Mouse (Mus musculus) forebrain, postnatal 0 days (tissue): ENCODE data around the gene Ccl2. TPM values are rescaled to one million over a fixed set of nuclear protein-coding genes. Genes with fewer than 3 reads are reported as not detected.

ENCODE experiments used
- ATAC-seq: fragments of 200-750 bp; cut with Nextera tagmentation; 2 replicates; pipeline ENCODE4 v1.8.0; 2017; ENCODE audit warnings: mild to moderate bottlenecking, moderate library complexity
- DNase-seq: peaks from one replicate; pipeline ENCODE4 v3.0.0-alpha.2; 2015
- H3K27ac ChIP-seq: fragments of 300-500 bp; sonication (generic); 2 replicates; pipeline ENCODE4 v1.5.1; 2014; ENCODE audit warnings: low read depth, mild to moderate bottlenecking, antibody characterized with exemption, low read length, moderate library complexity, mixed read lengths
- H3K27me3 ChIP-seq: fragments of 300-500 bp; sonication (generic); 2 replicates; pipeline ENCODE4 v1.6.1; 2014; ENCODE audit warnings: mild to moderate bottlenecking, low read length, mixed read lengths; ENCODE audit not compliant: insufficient read depth
- H3K36me3 ChIP-seq: fragments of 300-500 bp; sonication (generic); 2 replicates; pipeline ENCODE4 v1.6.1; 2014; ENCODE audit warnings: mild to moderate bottlenecking, moderate library complexity; ENCODE audit not compliant: insufficient read depth
- H3K4me1 ChIP-seq: fragments of 300-500 bp; sonication (generic); 2 replicates; pipeline ENCODE4 v1.6.1; 2014; ENCODE audit warnings: antibody characterized with exemption; ENCODE audit not compliant: insufficient read depth
- H3K4me2 ChIP-seq: fragments of 300-500 bp; sonication (generic); 2 replicates; pipeline ENCODE4 v1.6.1; 2014; ENCODE audit warnings: low read depth, mild to moderate bottlenecking, moderate library complexity
- H3K4me3 ChIP-seq: fragments of 300-500 bp; sonication (generic); 2 replicates; pipeline ENCODE4 v1.5.1; 2014; ENCODE audit warnings: low read depth, low read length, mixed read lengths
- H3K9ac ChIP-seq: fragments of 300-500 bp; sonication (generic); 2 replicates; pipeline ENCODE4 v1.6.1; 2014; ENCODE audit warnings: mild to moderate bottlenecking
- H3K9me3 ChIP-seq: fragments of 300-500 bp; sonication (generic); 2 replicates; pipeline ENCODE4 v1.6.1; 2016; ENCODE audit warnings: low read length
- CTCF ChIP-seq: sonication (generic); IDR thresholded peaks from 2 replicates; pipeline ENCODE4 v1.5.1; 2016; ENCODE audit warnings: antibody characterized with exemption, control low read depth, low read depth
- whole genome bisulfite sequencing: fragments of 180-500 bp; shearing (Covaris S2); extraction: QIAGEN DNeasy Blood & Tissue Kit; methylation state at CpG from one replicate; pipeline ENCODE4 v1.1.7; 2014; 5-methylcytosine and 5-hydroxymethylcytosine counted together
- polyA plus RNA-seq: library from polyadenylated mRNA; unstranded; fragments of >200 nt; fragmentation: Nextera tagmentation; extraction: Ambion mirVana; gene quantifications from 2 replicates; pipeline ENCODE4 v1.2.1, GENCODE M21; 2015
- total RNA-seq: library from RNA; depleted of rRNA; stranded (reverse); fragments of >200 nt; gene quantifications from 2 replicates; pipeline ENCODE4 v1.2.3, GENCODE M21; 2014

Gene Ccl2
- total and polyA plus RNA-seq, 2 experiments from 2014 or later, result 1.6 to 2.4 TPM

- WGBS, result 90% methylated on average over 7 of the region's 7 CpGs
- no peak overlapping the region for H3K4me2 ChIP-seq
- DNase-seq (no peak), ATAC-seq (no peak)
- no peak overlapping the region for H3K4me3 ChIP-seq
- no peak for TF ChIP-seq CTCF
- H3K4me1 ChIP-seq, result no peaks in the 10 kb centered on the region
- H3K27me3 ChIP-seq, result no peaks in the 10 kb centered on the region
- no peaks in the 10 kb centered on the region for H3K9me3 ChIP-seq
- no peak overlapping the region for H3K9ac ChIP-seq
- H3K27ac ChIP-seq, result no peak overlapping the region
- H3K36me3 ChIP-seq, result no peaks in the 10 kb centered on the region
These were observed 18.5 kb downstream of the Ccl2 start for GRCm38 (mm10) chr11:82053849-82054248.

GRCm38 (mm10) chr11:82057646-82058045 lies 22.3 kb downstream of the Ccl2 start, which contains the start of gene Ccl11:
Ccl11 (plus strand) TSS chr11:82057823.
- Histone ChIP-seq H3K9me3 (no peaks in the 10 kb centered on the region), H3K9ac (no peak within 1 kb of the TSS), H3K36me3 (no peaks in the 10 kb centered on the region), H3K27ac (no peak within 1 kb of the TSS), H3K27me3 (no peaks in the 10 kb centered on the region), H3K4me1 (no peaks in the 10 kb centered on the region), H3K4me3 (no peak within 1 kb of the TSS), H3K4me2 (no peak within 1 kb of the TSS)
- DNase-seq (no peak), ATAC-seq (no peak)
- WGBS, result 77% methylated on average over 6 of the region's 6 CpGs
- no peak for TF ChIP-seq CTCF

DNA sequence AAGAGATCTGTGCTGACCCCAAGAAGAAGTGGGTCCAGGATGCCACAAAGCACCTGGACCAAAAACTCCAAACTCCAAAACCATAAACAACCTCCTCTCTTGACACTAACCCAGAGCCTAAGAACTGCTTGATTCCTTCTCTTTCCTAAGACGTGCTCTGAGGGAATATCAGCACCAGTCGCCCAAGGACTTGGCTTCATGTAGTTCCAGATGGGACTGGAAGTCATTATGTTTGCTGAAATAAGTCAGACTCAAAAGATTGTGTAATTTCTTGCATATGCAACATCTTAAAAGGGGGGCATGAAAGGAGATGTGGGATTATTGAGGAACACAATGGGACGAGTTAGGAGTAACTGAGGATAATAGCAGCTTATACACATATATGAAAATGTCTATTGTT lies 26.9 kb downstream of the Ccl2 start:
- H3K27me3 ChIP-seq, result no peaks in the 10 kb centered on the region
- no peak overlapping the region for H3K4me2 ChIP-seq
- no peaks in the 10 kb centered on the region for H3K4me1 ChIP-seq
- no peak overlapping the region for H3K9ac ChIP-seq
- 62% methylated on average over 3 of the region's 3 CpGs for WGBS
- H3K9me3 ChIP-seq, result no peaks in the 10 kb centered on the region
- no peak overlapping the region for H3K27ac ChIP-seq
- DNase-seq (peak; percentile 10), ATAC-seq (no peak)
- no peaks in the 10 kb centered on the region for H3K36me3 ChIP-seq
- no peak overlapping the region for H3K4me3 ChIP-seq
- TF ChIP-seq CTCF, result no peak

DNA sequence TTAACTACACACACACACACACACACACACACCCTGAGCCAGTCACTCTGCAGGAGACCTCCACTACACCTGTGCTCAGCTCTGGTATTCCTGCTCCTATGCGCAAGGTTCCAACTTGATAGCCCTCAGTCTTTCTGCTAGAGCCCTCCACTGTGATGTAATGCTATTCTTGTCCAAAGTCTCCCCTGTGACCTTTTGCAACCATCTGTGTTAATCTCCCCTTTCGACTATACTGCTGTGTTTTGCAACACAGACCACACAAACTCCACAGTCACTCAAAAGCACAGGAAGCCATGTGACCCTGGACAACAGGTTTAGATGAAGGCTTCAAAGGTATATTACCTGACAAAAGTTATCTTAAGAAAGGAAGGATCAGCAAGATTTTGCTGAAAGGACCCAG lies 28.1 kb downstream of the Ccl2 start:
- Histone ChIP-seq H3K4me3 (no peak overlapping the region), H3K9ac (no peak overlapping the region), H3K36me3 (no peaks in the 10 kb centered on the region), H3K27ac (no peak overlapping the region), H3K9me3 (no peaks in the 10 kb centered on the region), H3K4me2 (no peak overlapping the region), H3K27me3 (no peaks in the 10 kb centered on the region), H3K4me1 (no peaks in the 10 kb centered on the region)
- no peak for TF ChIP-seq CTCF
- WGBS, result 81% methylated on average over 2 of the region's 2 CpGs
- ATAC-seq (no peak), DNase-seq (no peak)

DNA sequence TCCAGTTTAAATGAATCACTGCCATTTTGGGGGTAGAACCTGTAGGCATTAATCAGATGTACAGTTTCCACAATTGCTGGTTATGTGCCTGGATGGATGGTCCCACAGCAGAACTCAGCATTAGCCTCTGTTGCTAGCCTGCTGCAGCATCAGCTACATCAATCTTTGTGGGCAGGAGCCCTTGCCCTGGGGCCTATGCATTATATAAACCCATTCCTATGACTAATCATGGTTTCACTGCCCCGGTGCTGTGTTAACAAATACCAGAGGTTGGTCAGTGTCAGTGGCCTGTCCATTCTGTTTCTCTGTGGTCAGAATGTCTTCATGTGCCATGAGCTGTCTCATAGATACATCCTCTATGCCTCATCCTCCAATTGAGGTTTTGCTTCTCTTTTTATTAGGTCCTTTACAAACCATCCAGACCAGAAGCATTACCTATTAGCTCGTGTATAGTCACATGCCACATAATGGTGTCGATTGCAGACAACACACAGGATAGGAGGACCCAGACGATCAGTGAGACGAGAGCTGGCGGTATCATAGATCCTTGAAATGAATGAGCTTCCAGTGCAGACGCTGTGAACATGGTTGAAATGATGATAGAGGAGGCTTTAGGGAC lies 31.7 kb downstream of the Ccl2 start:
- H3K4me1 ChIP-seq, result no peaks in the 10 kb centered on the region
- ATAC-seq (no peak), DNase-seq (no peak)
- H3K9me3 ChIP-seq, result no peaks in the 10 kb centered on the region
- H3K27ac ChIP-seq, result no peak overlapping the region
- no peak overlapping the region for H3K4me2 ChIP-seq
- TF ChIP-seq CTCF, result no peak
- no peaks in the 10 kb centered on the region for H3K36me3 ChIP-seq
- no peak overlapping the region for H3K9ac ChIP-seq
- WGBS, result 77% methylated on average over 7 of the region's 7 CpGs
- H3K4me3 ChIP-seq, result no peak overlapping the region
- no peaks in the 10 kb centered on the region for H3K27me3 ChIP-seq

DNA sequence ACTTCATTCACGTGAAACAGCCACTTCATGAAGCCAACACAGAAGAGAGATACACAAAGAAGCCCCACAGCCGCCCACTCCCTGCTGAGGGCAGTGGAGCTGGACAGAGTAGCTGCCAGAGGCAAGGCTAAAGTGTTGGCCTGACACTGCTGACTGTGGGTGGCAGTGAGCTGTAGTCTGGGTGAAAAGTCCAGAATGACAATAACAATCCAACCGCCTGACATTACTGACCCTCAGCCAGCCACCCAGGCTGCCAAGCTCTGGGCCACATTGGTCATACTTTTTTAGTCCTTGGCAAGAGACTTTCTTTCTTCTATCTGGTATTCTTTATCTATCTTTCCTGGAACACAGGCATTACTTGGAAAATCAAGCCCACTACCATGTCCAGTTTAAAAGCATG lies 35.7 kb downstream of the Ccl2 start:
- TF ChIP-seq CTCF, result no peak
- 79% methylated on average over 3 of the region's 3 CpGs for WGBS
- Histone ChIP-seq H3K9ac (no peak overlapping the region), H3K9me3 (no peaks in the 10 kb centered on the region), H3K36me3 (no peaks in the 10 kb centered on the region), H3K27me3 (no peaks in the 10 kb centered on the region), H3K4me2 (no peak overlapping the region), H3K4me3 (no peak overlapping the region), H3K4me1 (no peaks in the 10 kb centered on the region), H3K27ac (no peak overlapping the region)
- ATAC-seq (no peak), DNase-seq (no peak)

GRCm38 (mm10) chr11:82072374-82072773 lies 37.0 kb downstream of the Ccl2 start:
- no peak overlapping the region for H3K4me2 ChIP-seq
- ATAC-seq, result no peak
- no peak overlapping the region for H3K9ac ChIP-seq
- no peaks in the 10 kb centered on the region for H3K9me3 ChIP-seq
- WGBS, result 88% methylated on average over 1 of the region's 1 CpGs
- H3K4me1 ChIP-seq, result no peaks in the 10 kb centered on the region
- no peaks in the 10 kb centered on the region for H3K36me3 ChIP-seq
- DNase-seq, result no peak
- H3K4me3 ChIP-seq, result no peak overlapping the region
- TF ChIP-seq CTCF, result peak; percentile 5; the same call in 1 of the 2 replicates
- H3K27ac ChIP-seq, result no peak overlapping the region
- no peaks in the 10 kb centered on the region for H3K27me3 ChIP-seq
